Mouse (Mus musculus) neural tube, embryonic 13.5 days (tissue): ENCODE results near the gene Eif5a. TPM values are rescaled to one million over a fixed set of nuclear protein-coding genes. Genes with fewer than 3 reads are reported as not detected.
A peak's percentile ranks its signal among the peaks of the same experiment; 100 is the strongest.
"Not testable (repeated sequence)": the region's sequence is repeated elsewhere in the genome, so short reads cannot be mapped to it uniquely, and the experiment has no call there.

ENCODE experiments used
- ATAC-seq: fragments of 200-750 bp; cut with Nextera tagmentation; 2 replicates; pipeline ENCODE4 v1.8.0; 2017; ENCODE audit warnings: low read depth, mild to moderate bottlenecking, moderate TSS enrichment, moderate library complexity
- H3K27ac ChIP-seq: fragments of 300-500 bp; sonication (generic); replicated peaks from 2 replicates; pipeline ENCODE4 v1.5.1; 2015; ENCODE audit warnings: moderate library complexity, mild to moderate bottlenecking, inconsistent platforms
- H3K27me3 ChIP-seq: fragments of 300-500 bp; sonication (generic); 2 replicates; pipeline ENCODE4 v1.6.1; 2015; ENCODE audit warnings: mild to moderate bottlenecking, inconsistent platforms
- H3K36me3 ChIP-seq: fragments of 300-500 bp; sonication (generic); 2 replicates; pipeline ENCODE4 v1.6.1; 2015; ENCODE audit warnings: mild to moderate bottlenecking, inconsistent platforms
- H3K4me1 ChIP-seq: fragments of 300-500 bp; sonication (generic); replicated peaks from 2 replicates; pipeline ENCODE4 v1.6.1; 2015; ENCODE audit warnings: inconsistent platforms
- H3K4me2 ChIP-seq: fragments of 300-500 bp; sonication (generic); 2 replicates; pipeline ENCODE4 v1.6.1; 2015; ENCODE audit warnings: inconsistent platforms, mild to moderate bottlenecking, moderate library complexity
- H3K4me3 ChIP-seq: fragments of 300-500 bp; sonication (generic); 2 replicates; pipeline ENCODE4 v1.5.1; 2015; ENCODE audit warnings: mild to moderate bottlenecking, inconsistent platforms
- H3K9ac ChIP-seq: fragments of 300-500 bp; sonication (generic); 2 replicates; pipeline ENCODE4 v1.6.1; 2015; ENCODE audit warnings: moderate library complexity, mild to moderate bottlenecking, inconsistent platforms
- H3K9me3 ChIP-seq: fragments of 300-500 bp; sonication (generic); 2 replicates; pipeline ENCODE4 v1.6.1; 2016; ENCODE audit warnings: inconsistent platforms
- WGBS: fragments of 180-500 bp; shearing (Covaris S2); methylation state at CpG from one replicate; pipeline ENCODE4 v1.1.7; 2015; 5-methylcytosine and 5-hydroxymethylcytosine counted together
- polyA plus RNA-seq: library from polyadenylated mRNA; unstranded; fragments of >200 nt; fragmentation: Nextera tagmentation; extraction: Ambion mirVana; gene quantifications from 2 replicates; pipeline ENCODE4 v1.2.1, GENCODE M21; 2015

The Eif5a gene
- polyA plus RNA-seq, 1 experiment from 2014 or later = 1,178 TPM

- ATAC-seq = no peak
Observed at GRCm38 (mm10) chr11:69956218-69956617, 34.5 kb upstream of the Eif5a start.

GRCm38 (mm10) chr11:69955618-69956017 is 33.9 kb upstream of the Eif5a start:
- not testable (repeated sequence) for H3K9ac ChIP-seq, H3K4me3 ChIP-seq, H3K4me1 ChIP-seq, ATAC-seq, H3K9me3 ChIP-seq, H3K36me3 ChIP-seq, H3K4me2 ChIP-seq, H3K27ac ChIP-seq
- H3K27me3 ChIP-seq = peaks cover 26% of the 10 kb centered on the region
- 78% methylated on average over 4 of the region's 4 CpGs for WGBS

More at GRCm38 (mm10) chr11:69956218-69956617, 34.5 kb upstream of the Eif5a start:
- 72% methylated on average over 1 of the region's 1 CpGs for WGBS
- peaks cover 29% of the 10 kb centered on the region for H3K27me3 ChIP-seq
- H3K27ac ChIP-seq = no peak overlapping the region
- H3K36me3 ChIP-seq = no peaks in the 10 kb centered on the region
- no peak overlapping the region for H3K4me2 ChIP-seq
- no peaks in the 10 kb centered on the region for H3K9me3 ChIP-seq
- no peak overlapping the region for H3K4me3 ChIP-seq
- no peak overlapping the region for H3K9ac ChIP-seq
- H3K4me1 ChIP-seq = no peaks in the 10 kb centered on the region

- peaks cover 4% of the 10 kb centered on the region for H3K4me1 ChIP-seq
- no peak overlapping the region for H3K4me2 ChIP-seq
- peaks cover 24% of the 10 kb centered on the region for H3K27me3 ChIP-seq
Observed at GRCm38 (mm10) chr11:69953267-69953915, 31.6 kb upstream of the Eif5a start.

GRCm38 (mm10) chr11:69952274-69952673 is 30.5 kb upstream of the Eif5a start:
- Histone ChIP-seq H3K4me2 (no peak overlapping the region), H3K36me3 (no peaks in the 10 kb centered on the region), H3K27ac (no peak overlapping the region), H3K9ac (no peak overlapping the region), H3K27me3 (peaks cover 20% of the 10 kb centered on the region), H3K4me1 (peaks cover 11% of the 10 kb centered on the region), H3K4me3 (no peak overlapping the region), H3K9me3 (no peaks in the 10 kb centered on the region)
- 50% methylated on average over 1 of the region's 1 CpGs for WGBS
- no peak for ATAC-seq

More at GRCm38 (mm10) chr11:69953267-69953915, 31.6 kb upstream of the Eif5a start:
- Histone ChIP-seq H3K4me3 (no peak overlapping the region), H3K36me3 (no peaks in the 10 kb centered on the region), H3K27ac (no peak overlapping the region), H3K9me3 (no peaks in the 10 kb centered on the region), H3K9ac (no peak overlapping the region)
- no peak for ATAC-seq
- WGBS = 71% methylated on average over 11 of the region's 11 CpGs

- no peak overlapping the region for H3K4me2 ChIP-seq
- no peak overlapping the region for H3K9ac ChIP-seq
- peaks cover 8% of the 10 kb centered on the region for H3K27me3 ChIP-seq
- ATAC-seq = no peak
- H3K4me1 ChIP-seq = peaks cover 14% of the 10 kb centered on the region
- no peak overlapping the region for H3K27ac ChIP-seq
- 48% methylated on average over 4 of the region's 4 CpGs for WGBS
- H3K36me3 ChIP-seq = no peaks in the 10 kb centered on the region
- H3K4me3 ChIP-seq = no peak overlapping the region
- no peaks in the 10 kb centered on the region for H3K9me3 ChIP-seq
Observed at GRCm38 (mm10) chr11:69950807-69951459, 29.2 kb upstream of the Eif5a start.

GRCm38 (mm10) chr11:69948763-69949150 is 27.0 kb upstream of the Eif5a start:
- no peaks in the 10 kb centered on the region for H3K9me3 ChIP-seq
- peak overlapping the region; percentile 38 for H3K4me3 ChIP-seq
- under 1% methylated on average over 14 of the region's 14 CpGs for WGBS
- H3K4me1 ChIP-seq = peaks cover 14% of the 10 kb centered on the region
- peak overlapping the region; percentile 10; the same call in 1 of the 2 replicates for H3K9ac ChIP-seq
- 0 out of 2 replicates have a peak overlapping the region, but pooled peaks have one; percentile 20 for H3K27ac ChIP-seq
- H3K27me3 ChIP-seq = peaks cover 6% of the 10 kb centered on the region
- H3K4me2 ChIP-seq = peak overlapping the region; percentile 56
- peak; percentile 45 for ATAC-seq
- H3K36me3 ChIP-seq = no peaks in the 10 kb centered on the region

- peak within 1 kb of the TSS; percentile 56 for H3K4me2 ChIP-seq
- no peaks in the 10 kb centered on the region for H3K36me3 ChIP-seq
- H3K27ac ChIP-seq = peak within 1 kb of the TSS; percentile 20; the same call in 1 of the 2 replicates
- H3K9ac ChIP-seq = peak within 1 kb of the TSS; percentile 43
- H3K4me1 ChIP-seq = peaks cover 14% of the 10 kb centered on the region
- peaks cover 6% of the 10 kb centered on the region for H3K27me3 ChIP-seq
- ATAC-seq = peak; percentile 96
- peak within 1 kb of the TSS; percentile 38 for H3K4me3 ChIP-seq
- WGBS = under 1% methylated on average over 34 of the region's 34 CpGs
- H3K9me3 ChIP-seq = no peaks in the 10 kb centered on the region
Observed at GRCm38 (mm10) chr11:69948066-69948762, 26.5 kb upstream of the Eif5a start, which contains the start of gene Slc2a4. Gene Slc2a4 (minus strand): TSS chr11:69948188.

GRCm38 (mm10) chr11:69947337-69948065 is 25.7 kb upstream of the Eif5a start:
- Histone ChIP-seq H3K27ac (peak overlapping the region; percentile 20; the same call in 1 of the 2 replicates), H3K4me1 (peaks cover 14% of the 10 kb centered on the region), H3K9me3 (no peaks in the 10 kb centered on the region), H3K4me2 (peak overlapping the region; percentile 56), H3K4me3 (peak overlapping the region; percentile 38), H3K9ac (peak overlapping the region; percentile 43), H3K36me3 (no peaks in the 10 kb centered on the region), H3K27me3 (peaks cover 6% of the 10 kb centered on the region)
- 5% methylated on average over 29 of the region's 29 CpGs for WGBS
- peak; percentile 62 for ATAC-seq

GRCm38 (mm10) chr11:69945997-69946891 is 24.5 kb upstream of the Eif5a start:
- Histone ChIP-seq H3K9me3 (no peaks in the 10 kb centered on the region), H3K4me3 (no peak overlapping the region), H3K36me3 (no peaks in the 10 kb centered on the region), H3K27me3 (peaks cover 3% of the 10 kb centered on the region; the same call in 1 of the 2 replicates), H3K9ac (no peak overlapping the region), H3K4me2 (peak overlapping the region; percentile 56; the same call in 1 of the 2 replicates), H3K4me1 (peaks cover 14% of the 10 kb centered on the region), H3K27ac (no peak overlapping the region)
- ATAC-seq = no peak
- 91% methylated on average over 18 of the region's 18 CpGs for WGBS

GRCm38 (mm10) chr11:69945216-69945615 is 23.5 kb upstream of the Eif5a start:
- Histone ChIP-seq H3K4me3 (no peak overlapping the region), H3K9ac (no peak overlapping the region), H3K36me3 (no peaks in the 10 kb centered on the region), H3K9me3 (no peaks in the 10 kb centered on the region), H3K4me1 (peaks cover 17% of the 10 kb centered on the region), H3K27ac (no peak overlapping the region), H3K27me3 (no peaks in the 10 kb centered on the region), H3K4me2 (no peak overlapping the region)
- no peak for ATAC-seq
- 83% methylated on average over 13 of the region's 13 CpGs for WGBS

GRCm38 (mm10) chr11:69940962-69941361 is 19.2 kb upstream of the Eif5a start:
- ATAC-seq = no peak
- H3K4me1 ChIP-seq = peaks cover 16% of the 10 kb centered on the region
- no peak overlapping the region for H3K4me3 ChIP-seq
- H3K9ac ChIP-seq = no peak overlapping the region
- H3K4me2 ChIP-seq = no peak overlapping the region
- WGBS = 63% methylated on average over 4 of the region's 4 CpGs
- no peaks in the 10 kb centered on the region for H3K36me3 ChIP-seq
- peaks cover 39% of the 10 kb centered on the region for H3K27me3 ChIP-seq
- no peak overlapping the region for H3K27ac ChIP-seq
- H3K9me3 ChIP-seq = no peaks in the 10 kb centered on the region
